Mouse (Mus musculus) thymus, adult 2 months (tissue): ENCODE data around the gene Ovol1.

ENCODE experiments used
- CTCF ChIP-seq: fragments of 200-500 bp; IDR thresholded peaks from 2 replicates; pipeline ENCODE4 v1.5.1; 2012; ENCODE audit warnings: mild to moderate bottlenecking, control low read depth, low read length, moderate library complexity, borderline replicate concordance; ENCODE audit not compliant: control insufficient read depth, poor library complexity, insufficient read depth; ENCODE audit errors: extremely low read depth
- POLR2A ChIP-seq: fragments of 200-500 bp; IDR thresholded peaks from 2 replicates; pipeline ENCODE4 v1.6.1; 2012; ENCODE audit warnings: mild to moderate bottlenecking, low read length, control low read depth, moderate library complexity; ENCODE audit not compliant: control insufficient read depth, poor library complexity, insufficient read depth; ENCODE audit errors: extremely low read depth

DNA sequence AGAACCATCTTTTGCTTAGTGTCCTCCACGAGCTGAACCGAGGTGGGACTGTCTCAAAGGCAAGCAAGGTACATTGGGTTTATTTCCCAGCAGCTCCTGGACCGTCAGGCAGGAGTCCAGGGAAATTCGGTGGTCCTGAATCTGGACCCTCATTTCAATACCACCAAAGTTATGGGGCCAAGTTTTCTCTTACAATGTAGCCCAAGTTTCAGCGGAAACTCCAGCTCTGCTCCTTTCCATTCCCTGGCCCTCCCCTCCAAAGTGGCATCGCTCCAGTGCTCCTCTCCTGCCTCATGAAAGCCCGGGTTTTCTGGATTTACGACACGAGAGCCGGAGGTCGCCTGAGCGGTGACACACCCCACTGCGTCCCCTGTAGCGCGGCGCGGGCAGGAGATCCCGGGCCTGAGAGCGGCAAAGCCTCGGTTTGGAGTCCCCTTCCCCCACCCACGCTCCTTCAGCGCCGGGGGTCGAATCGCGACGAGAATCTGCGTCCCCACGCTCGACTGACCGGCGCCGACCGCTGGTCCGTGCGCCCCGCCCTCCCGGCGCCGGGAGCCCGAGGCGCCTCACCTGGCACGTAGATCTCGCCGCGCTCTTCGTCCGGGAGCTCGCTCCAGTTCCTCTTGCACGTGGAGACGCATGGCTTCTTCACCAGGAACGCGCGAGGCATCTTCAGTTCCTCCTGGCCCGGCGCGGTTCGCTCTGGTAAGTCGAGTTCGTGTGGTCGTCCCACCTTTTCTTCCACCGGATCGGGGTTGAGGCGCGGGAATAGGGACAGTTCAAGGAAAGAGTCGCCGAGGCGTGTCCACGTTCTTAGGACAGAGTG is 602 bp downstream of the Ovol1 start:
- TF ChIP-seq CTCF, result no peak
- TF ChIP-seq POLR2A, result no peak
